Mouse (Mus musculus): Measurements from ENCODE around the gene Ap4s1.
"Not testable (repeated sequence)": the region's sequence is repeated elsewhere in the genome, so short reads cannot be mapped to it uniquely, and the experiment has no call there.

Ap4s1 gene

GRCm38 (mm10) chr12:51690893-51691844, at the start of gene Ap4s1:
Gene Ap4s1, plus strand, starts transcription at chr12:51691033.
- peak; percentile 83 for DNase-seq (ENCODE audit: low read depth)

- peak; percentile 54 for DNase-seq (ENCODE audit: low read depth)
Measured at GRCm38 (mm10) chr12:51641871-51642270, 49.0 kb upstream of the Ap4s1 start.

- DNase-seq (ENCODE audit: low read depth) = not testable (repeated sequence)
Measured at GRCm38 (mm10) chr12:51649401-51649800, 41.4 kb upstream of the Ap4s1 start.

GRCm38 (mm10) chr12:51655944-51656465, 34.8 kb upstream of the Ap4s1 start:
- DNase-seq (ENCODE audit: low read depth) = no peak

- no peak for DNase-seq (ENCODE audit: low read depth)
Measured at GRCm38 (mm10) chr12:51663011-51663410, 27.8 kb upstream of the Ap4s1 start.

- no peak for DNase-seq (ENCODE audit: low read depth)
Measured at GRCm38 (mm10) chr12:51663908-51664307, 26.9 kb upstream of the Ap4s1 start.

- peak; percentile 55 for DNase-seq (ENCODE audit: low read depth)
Measured at GRCm38 (mm10) chr12:51666708-51667430, 24.0 kb upstream of the Ap4s1 start.

GRCm38 (mm10) chr12:51671231-51671891, 19.5 kb upstream of the Ap4s1 start:
- DNase-seq (ENCODE audit: low read depth) = no peak

- no peak for DNase-seq (ENCODE audit: low read depth)
Measured at GRCm38 (mm10) chr12:51673270-51673669, 17.6 kb upstream of the Ap4s1 start.

GRCm38 (mm10) chr12:51676442-51676841, 14.4 kb upstream of the Ap4s1 start:
- DNase-seq (ENCODE audit: low read depth) = no peak

GRCm38 (mm10) chr12:51678844-51679243, 12.0 kb upstream of the Ap4s1 start:
- DNase-seq (ENCODE audit: low read depth) = peak; percentile 24

GRCm38 (mm10) chr12:51688546-51688945, 2.3 kb upstream of the Ap4s1 start:
- no peak for DNase-seq (ENCODE audit: low read depth)

GRCm38 (mm10) chr12:51691845-51692632, 1.2 kb downstream of the Ap4s1 start, which contains the start of gene Strn3:
Gene Strn3, minus strand, starts transcription at chr12:51691897.
- DNase-seq (ENCODE audit: low read depth) = peak; percentile 95

- DNase-seq (ENCODE audit: low read depth) = not testable (repeated sequence)
Measured at GRCm38 (mm10) chr12:51692870-51693269, 2.0 kb downstream of the Ap4s1 start.

- no peak for DNase-seq (ENCODE audit: low read depth)
Measured at GRCm38 (mm10) chr12:51693419-51693818, 2.6 kb downstream of the Ap4s1 start.

- no peak for DNase-seq (ENCODE audit: low read depth)
Measured at GRCm38 (mm10) chr12:51694096-51694495, 3.3 kb downstream of the Ap4s1 start.

- DNase-seq (ENCODE audit: low read depth) = no peak
Measured at GRCm38 (mm10) chr12:51694966-51695365, 4.1 kb downstream of the Ap4s1 start.

GRCm38 (mm10) chr12:51696157-51696556, 5.3 kb downstream of the Ap4s1 start:
- no peak for DNase-seq (ENCODE audit: low read depth)

- DNase-seq (ENCODE audit: low read depth) = no peak
Measured at GRCm38 (mm10) chr12:51699623-51700393, 9.0 kb downstream of the Ap4s1 start.

GRCm38 (mm10) chr12:51701723-51702122, 10.9 kb downstream of the Ap4s1 start:
- DNase-seq (ENCODE audit: low read depth) = peak; percentile 49
